Mouse (Mus musculus) ES-Bruce4 (cell line): ENCODE measurements around the gene Prkd2.

Source experiments
- CTCF ChIP-seq: IDR thresholded peaks from one replicate; pipeline ENCODE4 v1.8.1; 2011; ENCODE audit warnings: low read depth, low read length
- EP300 ChIP-seq: IDR thresholded peaks from 2 replicates; pipeline ENCODE4 v1.6.1; 2011; ENCODE audit warnings: low read depth, low read length; ENCODE audit not compliant: insufficient read depth
- POLR2A ChIP-seq: IDR thresholded peaks from one replicate; pipeline ENCODE4 v1.8.1; 2011; ENCODE audit warnings: low read length; ENCODE audit not compliant: insufficient read depth

- TF ChIP-seq CTCF (no peak), EP300 (no peak), POLR2A (no peak)
These were observed 32.4 kb downstream of the Prkd2 start, which contains the start of gene Dact3 for GRCm38 (mm10) chr7:16875310-16875325.
